Mouse (Mus musculus) heart, adult 2 months (tissue): ENCODE data around the gene Ccdc12.

Experiments
- EP300 ChIP-seq: fragments of 200-500 bp; IDR thresholded peaks from 2 replicates; pipeline ENCODE4 v1.6.1; 2011; ENCODE audit warnings: low read depth, low read length, control low read depth; ENCODE audit not compliant: insufficient read depth
- POLR2A ChIP-seq: fragments of 200-500 bp; IDR thresholded peaks from 2 replicates; pipeline ENCODE4 v1.6.1; 2011; ENCODE audit warnings: mild to moderate bottlenecking, low read depth, low read length, control low read depth; ENCODE audit not compliant: insufficient read depth

DNA sequence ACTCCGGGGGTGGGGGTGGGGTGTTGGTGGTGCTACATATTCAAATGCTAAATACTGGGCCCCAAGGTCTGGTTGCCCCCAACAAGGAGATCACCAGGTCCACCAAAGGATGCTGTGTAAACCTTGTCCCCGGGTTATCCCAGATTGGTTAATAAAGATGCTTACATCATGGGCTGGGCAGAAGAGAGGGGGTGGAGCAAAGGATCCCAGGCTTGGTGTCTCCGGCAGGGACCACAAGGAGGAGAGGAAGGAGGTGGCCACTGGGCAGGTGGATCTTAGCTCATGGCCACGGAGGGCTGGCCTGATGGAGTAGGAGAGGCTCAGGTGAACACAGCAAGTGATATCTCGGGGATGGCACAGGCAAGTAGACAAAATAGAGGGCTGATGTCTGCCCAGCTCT lies 22.6 kb downstream of the Ccdc12 start:
- TF ChIP-seq POLR2A (no peak), EP300 (no peak)
